Mouse (Mus musculus): ENCODE measurements around the gene Ott.
"Not testable (repeated sequence)": the region's sequence is repeated elsewhere in the genome, so short reads cannot be mapped to it uniquely, and the experiment has no call there.

Gene Ott

GRCm38 (mm10) chrX:149073982-149074381, at the start of gene Ott:
Gene Ott, plus strand, starts transcription at chrX:149074282.
- not testable (repeated sequence) for DNase-seq (ENCODE audit: low read depth)
